Mouse (Mus musculus): Measurements from ENCODE around the gene Hist1h3f. TPM values are rescaled to one million over a fixed set of nuclear protein-coding genes. Genes with fewer than 3 reads are reported as not detected.

Hist1h3f gene
- polyA plus RNA-seq, 1 experiment from 2014 or later, result not detected

Other genes with a start within 250 kb of the Hist1h3f start
- 57.7 TPM for gene Zfp322a, start 174.8 kb upstream of the Hist1h3f start, polyA plus RNA-seq (2014; fragmentation: Illumina TruSeq; extraction: RNeasy Lipid Tissue Mini Kit (QIAGEN cat#74804); ENCODE audit: low read depth, low replicate concordance)
- gene Abt1, start 120.2 kb upstream of the Hist1h3f start, polyA plus RNA-seq (2014; fragmentation: Illumina TruSeq; extraction: RNeasy Lipid Tissue Mini Kit (QIAGEN cat#74804); ENCODE audit: low read depth, low replicate concordance), result 2.4 TPM
- not detected for gene Btn1a1, start 78.2 kb upstream of the Hist1h3f start, polyA plus RNA-seq (2014; fragmentation: Illumina TruSeq; extraction: RNeasy Lipid Tissue Mini Kit (QIAGEN cat#74804); ENCODE audit: low read depth, low replicate concordance)
- not detected for gene Btn2a2, start 55.2 kb upstream of the Hist1h3f start, polyA plus RNA-seq (2014; fragmentation: Illumina TruSeq; extraction: RNeasy Lipid Tissue Mini Kit (QIAGEN cat#74804); ENCODE audit: low read depth, low replicate concordance)
- gene Hist1h4h, start 13.0 kb upstream of the Hist1h3f start, polyA plus RNA-seq (2014; fragmentation: Illumina TruSeq; extraction: RNeasy Lipid Tissue Mini Kit (QIAGEN cat#74804); ENCODE audit: low read depth, low replicate concordance), result not detected
- gene Hist1h2af, start 10.1 kb upstream of the Hist1h3f start, polyA plus RNA-seq (2014; fragmentation: Illumina TruSeq; extraction: RNeasy Lipid Tissue Mini Kit (QIAGEN cat#74804); ENCODE audit: low read depth, low replicate concordance), result not detected
- not detected for gene Hist1h3g, start 8.6 kb upstream of the Hist1h3f start, polyA plus RNA-seq (2014; fragmentation: Illumina TruSeq; extraction: RNeasy Lipid Tissue Mini Kit (QIAGEN cat#74804); ENCODE audit: low read depth, low replicate concordance)
- gene Hist1h2bh, start 660 bp upstream of the Hist1h3f start, polyA plus RNA-seq (2014; fragmentation: Illumina TruSeq; extraction: RNeasy Lipid Tissue Mini Kit (QIAGEN cat#74804); ENCODE audit: low read depth, low replicate concordance), result 1.2 TPM
- gene Hist1h4f, start 7.6 kb downstream of the Hist1h3f start, polyA plus RNA-seq (2014; fragmentation: Illumina TruSeq; extraction: RNeasy Lipid Tissue Mini Kit (QIAGEN cat#74804); ENCODE audit: low read depth, low replicate concordance), result not detected
- 3.8 TPM for gene Hist1h1d, start 9.2 kb downstream of the Hist1h3f start, polyA plus RNA-seq (2014; fragmentation: Illumina TruSeq; extraction: RNeasy Lipid Tissue Mini Kit (QIAGEN cat#74804); ENCODE audit: low read depth, low replicate concordance)
- gene Hist1h3e, start 18.3 kb downstream of the Hist1h3f start, polyA plus RNA-seq (2014; fragmentation: Illumina TruSeq; extraction: RNeasy Lipid Tissue Mini Kit (QIAGEN cat#74804); ENCODE audit: low read depth, low replicate concordance), result not detected
- not detected for gene Hist1h2ae, start 27.2 kb downstream of the Hist1h3f start, polyA plus RNA-seq (2014; fragmentation: Illumina TruSeq; extraction: RNeasy Lipid Tissue Mini Kit (QIAGEN cat#74804); ENCODE audit: low read depth, low replicate concordance)
- not detected for gene Hist1h2bg, start 27.3 kb downstream of the Hist1h3f start, polyA plus RNA-seq (2014; fragmentation: Illumina TruSeq; extraction: RNeasy Lipid Tissue Mini Kit (QIAGEN cat#74804); ENCODE audit: low read depth, low replicate concordance)
- not detected for gene Hist1h2bf, start 30.1 kb downstream of the Hist1h3f start, polyA plus RNA-seq (2014; fragmentation: Illumina TruSeq; extraction: RNeasy Lipid Tissue Mini Kit (QIAGEN cat#74804); ENCODE audit: low read depth, low replicate concordance)
- not detected for gene Hist1h2ad, start 30.3 kb downstream of the Hist1h3f start, polyA plus RNA-seq (2014; fragmentation: Illumina TruSeq; extraction: RNeasy Lipid Tissue Mini Kit (QIAGEN cat#74804); ENCODE audit: low read depth, low replicate concordance)
- gene Hist1h3d, start 31.7 kb downstream of the Hist1h3f start, polyA plus RNA-seq (2014; fragmentation: Illumina TruSeq; extraction: RNeasy Lipid Tissue Mini Kit (QIAGEN cat#74804); ENCODE audit: low read depth, low replicate concordance), result 0.49 TPM
- 0.40 TPM for gene Hist1h4d, start 37.5 kb downstream of the Hist1h3f start, polyA plus RNA-seq (2014; fragmentation: Illumina TruSeq; extraction: RNeasy Lipid Tissue Mini Kit (QIAGEN cat#74804); ENCODE audit: low read depth, low replicate concordance)
- 17.8 TPM for gene Hist1h2be, start 77.1 kb downstream of the Hist1h3f start, polyA plus RNA-seq (2014; fragmentation: Illumina TruSeq; extraction: RNeasy Lipid Tissue Mini Kit (QIAGEN cat#74804); ENCODE audit: low read depth, low replicate concordance)
- gene Hist1h1e, start 78.5 kb downstream of the Hist1h3f start, polyA plus RNA-seq (2014; fragmentation: Illumina TruSeq; extraction: RNeasy Lipid Tissue Mini Kit (QIAGEN cat#74804); ENCODE audit: low read depth, low replicate concordance), result 7.7 TPM
- gene Hist1h2ac, start 139.9 kb downstream of the Hist1h3f start, polyA plus RNA-seq (2014; fragmentation: Illumina TruSeq; extraction: RNeasy Lipid Tissue Mini Kit (QIAGEN cat#74804); ENCODE audit: low read depth, low replicate concordance), result 3.4 TPM
- 366 TPM for gene Hist1h2bc, start 140.1 kb downstream of the Hist1h3f start, polyA plus RNA-seq (2014; fragmentation: Illumina TruSeq; extraction: RNeasy Lipid Tissue Mini Kit (QIAGEN cat#74804); ENCODE audit: low read depth, low replicate concordance)
- gene Hist1h1t, start 151.8 kb downstream of the Hist1h3f start, polyA plus RNA-seq (2014; fragmentation: Illumina TruSeq; extraction: RNeasy Lipid Tissue Mini Kit (QIAGEN cat#74804); ENCODE audit: low read depth, low replicate concordance), result not detected
- 6.6 TPM for gene Hist1h4c, start 154.4 kb downstream of the Hist1h3f start, polyA plus RNA-seq (2014; fragmentation: Illumina TruSeq; extraction: RNeasy Lipid Tissue Mini Kit (QIAGEN cat#74804); ENCODE audit: low read depth, low replicate concordance)
- gene Hfe, start 166.8 kb downstream of the Hist1h3f start, polyA plus RNA-seq (2014; fragmentation: Illumina TruSeq; extraction: RNeasy Lipid Tissue Mini Kit (QIAGEN cat#74804); ENCODE audit: low read depth, low replicate concordance), result 29.7 TPM
- gene Hist1h1c, start 194.8 kb downstream of the Hist1h3f start, polyA plus RNA-seq (2014; fragmentation: Illumina TruSeq; extraction: RNeasy Lipid Tissue Mini Kit (QIAGEN cat#74804); ENCODE audit: low read depth, low replicate concordance), result 67.6 TPM
- not detected for gene Hist1h3c, start 201.6 kb downstream of the Hist1h3f start, polyA plus RNA-seq (2014; fragmentation: Illumina TruSeq; extraction: RNeasy Lipid Tissue Mini Kit (QIAGEN cat#74804); ENCODE audit: low read depth, low replicate concordance)
- not detected for gene Hist1h2bb, start 202.7 kb downstream of the Hist1h3f start, polyA plus RNA-seq (2014; fragmentation: Illumina TruSeq; extraction: RNeasy Lipid Tissue Mini Kit (QIAGEN cat#74804); ENCODE audit: low read depth, low replicate concordance)
- gene Hist1h2ab, start 207.1 kb downstream of the Hist1h3f start, polyA plus RNA-seq (2014; fragmentation: Illumina TruSeq; extraction: RNeasy Lipid Tissue Mini Kit (QIAGEN cat#74804); ENCODE audit: low read depth, low replicate concordance), result not detected
- gene Hist1h3b, start 208.2 kb downstream of the Hist1h3f start, polyA plus RNA-seq (2014; fragmentation: Illumina TruSeq; extraction: RNeasy Lipid Tissue Mini Kit (QIAGEN cat#74804); ENCODE audit: low read depth, low replicate concordance), result not detected
- not detected for gene Hist1h4b, start 213.0 kb downstream of the Hist1h3f start, polyA plus RNA-seq (2014; fragmentation: Illumina TruSeq; extraction: RNeasy Lipid Tissue Mini Kit (QIAGEN cat#74804); ENCODE audit: low read depth, low replicate concordance)
- not detected for gene Hist1h4a, start 217.2 kb downstream of the Hist1h3f start, polyA plus RNA-seq (2014; fragmentation: Illumina TruSeq; extraction: RNeasy Lipid Tissue Mini Kit (QIAGEN cat#74804); ENCODE audit: low read depth, low replicate concordance)
- gene Hist1h3a, start 218.3 kb downstream of the Hist1h3f start, polyA plus RNA-seq (2014; fragmentation: Illumina TruSeq; extraction: RNeasy Lipid Tissue Mini Kit (QIAGEN cat#74804); ENCODE audit: low read depth, low replicate concordance), result not detected
- not detected for gene Hist1h1a, start 219.6 kb downstream of the Hist1h3f start, polyA plus RNA-seq (2014; fragmentation: Illumina TruSeq; extraction: RNeasy Lipid Tissue Mini Kit (QIAGEN cat#74804); ENCODE audit: low read depth, low replicate concordance)
- gene Trim38, start 225.9 kb downstream of the Hist1h3f start, polyA plus RNA-seq (2014; fragmentation: Illumina TruSeq; extraction: RNeasy Lipid Tissue Mini Kit (QIAGEN cat#74804); ENCODE audit: low read depth, low replicate concordance), result not detected